Mouse (Mus musculus): ENCODE data around the gene Ogdh.

DNA sequence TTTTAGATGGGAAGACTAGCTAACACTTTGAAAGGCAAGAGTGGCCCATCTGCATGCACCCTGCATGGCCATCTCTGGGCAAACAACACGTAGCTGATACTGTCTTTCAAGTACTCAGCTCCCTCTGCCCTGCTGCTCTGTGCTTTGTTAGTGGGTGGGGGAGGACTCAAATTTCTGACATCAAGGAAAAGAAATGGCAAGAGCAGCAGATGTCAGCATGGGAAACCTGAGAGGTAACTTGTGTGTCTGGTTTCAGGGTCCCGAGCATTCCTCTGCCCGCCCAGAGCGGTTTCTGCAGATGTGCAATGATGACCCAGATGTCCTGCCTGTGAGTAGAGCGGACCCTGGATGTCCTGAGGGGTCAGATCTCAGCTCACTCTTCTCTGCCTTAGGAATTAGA lies 58.2 kb downstream of the Ogdh start:
- no peak for TF ChIP-seq GATA1 (IDR thresholded peaks at IDR 0.05; ENCODE audit: low read length)
- no peak for TF ChIP-seq TAL1 (IDR thresholded peaks at IDR 0.05; ENCODE audit: low read length)
